Mouse (Mus musculus) lung, embryonic 14.5 days (tissue): ENCODE data around the gene Fosl2. TPM values are rescaled to one million over a fixed set of nuclear protein-coding genes. Genes with fewer than 3 reads are reported as not detected.

ENCODE experiments used
- ATAC-seq: fragments of 200-750 bp; cut with Nextera tagmentation; 2 replicates; pipeline ENCODE4 v1.8.0; 2017; ENCODE audit warnings: mild to moderate bottlenecking, moderate TSS enrichment, moderate library complexity; ENCODE audit not compliant: insufficient read depth
- DNase-seq: peaks from one replicate; pipeline ENCODE4 v3.0.0-alpha.2; 2015
- H3K27ac ChIP-seq: fragments of 300-500 bp; sonication (generic); 2 replicates; pipeline ENCODE4 v1.5.1; 2014; ENCODE audit warnings: low read depth, mild to moderate bottlenecking, moderate library complexity
- H3K27me3 ChIP-seq: fragments of 300-500 bp; sonication (generic); 2 replicates; pipeline ENCODE4 v1.6.1; 2014; ENCODE audit warnings: low read length, control low read depth; ENCODE audit not compliant: insufficient read depth
- H3K36me3 ChIP-seq: fragments of 300-500 bp; sonication (generic); 2 replicates; pipeline ENCODE4 v1.6.1; 2014; ENCODE audit warnings: control low read depth; ENCODE audit not compliant: insufficient read depth
- H3K4me1 ChIP-seq: fragments of 300-500 bp; sonication (generic); 2 replicates; pipeline ENCODE4 v1.6.1; 2014; ENCODE audit warnings: antibody characterized with exemption, control low read depth; ENCODE audit not compliant: insufficient read depth
- H3K4me2 ChIP-seq: fragments of 300-500 bp; sonication (generic); 2 replicates; pipeline ENCODE4 v1.6.1; 2014; ENCODE audit warnings: mild to moderate bottlenecking
- H3K4me3 ChIP-seq: fragments of 300-500 bp; sonication (generic); 2 replicates; pipeline ENCODE4 v1.5.1; 2014; ENCODE audit warnings: low read depth, low read length
- H3K9ac ChIP-seq: fragments of 300-500 bp; sonication (generic); 2 replicates; pipeline ENCODE4 v1.6.1; 2014
- H3K9me3 ChIP-seq: fragments of 300-500 bp; sonication (generic); 2 replicates; pipeline ENCODE4 v1.6.1; 2016; ENCODE audit warnings: low read depth, low read length, control low read depth
- CTCF ChIP-seq: IDR thresholded peaks from 2 replicates; pipeline ENCODE4 v1.5.1; 2016; ENCODE audit warnings: antibody characterized with exemption, low read depth
- WGBS: fragments of 180-500 bp; shearing (Covaris S2); extraction: QIAGEN DNeasy Blood & Tissue Kit; methylation state at CpG from one replicate; pipeline ENCODE4 v1.1.7; 2014; 5-methylcytosine and 5-hydroxymethylcytosine counted together
- polyA plus RNA-seq: library from polyadenylated mRNA; unstranded; fragments of >200 nt; fragmentation: Nextera tagmentation; extraction: Ambion mirVana; gene quantifications from 2 replicates; pipeline ENCODE4 v1.2.1, GENCODE M21; 2014

Gene Fosl2
- polyA plus RNA-seq, 1 experiment from 2014 or later: 3.9 TPM

- TF ChIP-seq CTCF: no peak
- DNase-seq: no peak
- Histone ChIP-seq H3K4me2 (no peak overlapping the region), H3K9me3 (no peaks in the 10 kb centered on the region), H3K4me3 (no peak overlapping the region), H3K27me3 (no peaks in the 10 kb centered on the region), H3K36me3 (no peaks in the 10 kb centered on the region), H3K27ac (no peak overlapping the region), H3K9ac (no peak overlapping the region), H3K4me1 (no peaks in the 10 kb centered on the region)
- 44% methylated on average over 11 of the region's 11 CpGs for WGBS
- ATAC-seq: no peak
Measured at GRCm38 (mm10) chr5:32120901-32121376, 14.7 kb upstream of the Fosl2 start.

- no peaks in the 10 kb centered on the region for H3K36me3 ChIP-seq
- H3K4me3 ChIP-seq: no peak overlapping the region
- no peak overlapping the region for H3K9ac ChIP-seq
- H3K9me3 ChIP-seq: no peaks in the 10 kb centered on the region
- no peaks in the 10 kb centered on the region for H3K4me1 ChIP-seq
- ATAC-seq (no peak), DNase-seq (no peak)
- H3K27me3 ChIP-seq: no peaks in the 10 kb centered on the region
- TF ChIP-seq CTCF: no peak
- 81% methylated on average over 6 of the region's 6 CpGs for WGBS
- no peak overlapping the region for H3K27ac ChIP-seq
- no peak overlapping the region for H3K4me2 ChIP-seq
Measured at GRCm38 (mm10) chr5:32121936-32122335, 13.7 kb upstream of the Fosl2 start.

- no peak for DNase-seq
- ATAC-seq: no peak
- TF ChIP-seq CTCF: no peak
- Histone ChIP-seq H3K4me3 (no peak overlapping the region), H3K27me3 (no peaks in the 10 kb centered on the region), H3K4me2 (no peak overlapping the region), H3K27ac (no peak overlapping the region), H3K9me3 (no peaks in the 10 kb centered on the region), H3K4me1 (no peaks in the 10 kb centered on the region), H3K36me3 (no peaks in the 10 kb centered on the region), H3K9ac (no peak overlapping the region)
- 78% methylated on average over 5 of the region's 5 CpGs for WGBS
Measured at GRCm38 (mm10) chr5:32122363-32122762, 13.2 kb upstream of the Fosl2 start.

- no peak for ATAC-seq
- 81% methylated on average over 6 of the region's 6 CpGs for WGBS
- H3K27ac ChIP-seq: no peak overlapping the region
Measured at GRCm38 (mm10) chr5:32124957-32125356, 10.6 kb upstream of the Fosl2 start.

GRCm38 (mm10) chr5:32127226-32127625 is 8.4 kb upstream of the Fosl2 start:
- 69% methylated on average over 3 of the region's 3 CpGs for WGBS
- H3K27ac ChIP-seq: no peak overlapping the region
- no peaks in the 10 kb centered on the region for H3K4me1 ChIP-seq
- no peak for DNase-seq
- H3K27me3 ChIP-seq: no peaks in the 10 kb centered on the region
- TF ChIP-seq CTCF: no peak
- no peak overlapping the region for H3K4me2 ChIP-seq
- no peaks in the 10 kb centered on the region for H3K36me3 ChIP-seq
- H3K9ac ChIP-seq: no peak overlapping the region
- no peak for ATAC-seq
- H3K4me3 ChIP-seq: no peak overlapping the region
- no peaks in the 10 kb centered on the region for H3K9me3 ChIP-seq

More at GRCm38 (mm10) chr5:32124957-32125356, 10.6 kb upstream of the Fosl2 start:
- TF ChIP-seq CTCF: no peak
- no peaks in the 10 kb centered on the region for H3K4me1 ChIP-seq
- no peaks in the 10 kb centered on the region for H3K36me3 ChIP-seq
- no peak overlapping the region for H3K4me2 ChIP-seq
- H3K9ac ChIP-seq: no peak overlapping the region
- no peaks in the 10 kb centered on the region for H3K27me3 ChIP-seq
- H3K4me3 ChIP-seq: no peak overlapping the region
- H3K9me3 ChIP-seq: no peaks in the 10 kb centered on the region
- no peak for DNase-seq

GRCm38 (mm10) chr5:32127927-32128326 is 7.7 kb upstream of the Fosl2 start:
- no peak for DNase-seq
- H3K9ac ChIP-seq: no peak overlapping the region
- TF ChIP-seq CTCF: no peak
- ATAC-seq: no peak
- no peak overlapping the region for H3K27ac ChIP-seq
- H3K9me3 ChIP-seq: no peaks in the 10 kb centered on the region
- no peaks in the 10 kb centered on the region for H3K27me3 ChIP-seq
- H3K36me3 ChIP-seq: no peaks in the 10 kb centered on the region
- WGBS: 24% methylated on average over 3 of the region's 3 CpGs
- no peak overlapping the region for H3K4me2 ChIP-seq
- H3K4me3 ChIP-seq: no peak overlapping the region
- no peaks in the 10 kb centered on the region for H3K4me1 ChIP-seq

GRCm38 (mm10) chr5:32132971-32133501 is 2.6 kb upstream of the Fosl2 start:
- no peaks in the 10 kb centered on the region for H3K9me3 ChIP-seq
- peak overlapping the region; percentile 77 for H3K9ac ChIP-seq
- TF ChIP-seq CTCF: no peak
- H3K27me3 ChIP-seq: no peaks in the 10 kb centered on the region
- no peaks in the 10 kb centered on the region; the same call in 1 of the 2 replicates for H3K4me1 ChIP-seq
- DNase-seq: peak; percentile 77
- under 1% methylated on average over 48 of the region's 48 CpGs for WGBS
- H3K4me2 ChIP-seq: peak overlapping the region; percentile 93
- peak overlapping the region; percentile 99 for H3K27ac ChIP-seq
- H3K36me3 ChIP-seq: no peaks in the 10 kb centered on the region
- peak overlapping the region; percentile 74 for H3K4me3 ChIP-seq
- peak; percentile 5; the same call in 1 of the 2 replicates for ATAC-seq
